Mouse (Mus musculus): ENCODE results near the gene Gm5617.

DNA sequence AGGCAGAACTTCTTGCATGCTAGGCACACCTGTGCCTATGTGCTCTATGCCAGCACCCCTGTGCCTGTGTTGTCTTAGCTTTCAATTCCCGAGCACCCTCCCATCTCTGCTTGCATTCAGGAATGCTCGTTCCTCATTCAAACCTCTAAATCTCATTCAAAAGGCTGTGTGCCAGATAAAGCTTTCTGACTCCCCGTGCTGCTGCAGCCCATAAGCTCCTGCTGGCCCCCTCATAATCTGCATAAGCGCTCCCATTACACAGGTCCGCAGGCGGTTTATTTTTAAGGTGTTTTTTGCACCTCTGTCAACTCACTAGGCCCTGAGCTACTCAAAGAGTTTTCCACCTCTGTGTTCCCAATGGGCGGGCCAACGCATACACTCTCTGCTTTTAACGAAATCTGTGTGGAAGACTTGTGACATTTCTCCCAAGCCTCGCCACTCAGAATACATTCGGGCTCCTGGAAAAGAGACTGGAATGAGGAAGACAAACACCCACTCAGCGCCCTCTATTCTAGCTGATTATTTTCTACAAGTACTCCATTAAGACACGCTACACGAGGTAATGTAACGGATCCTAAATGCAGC is 22.7 kb upstream of the Gm5617 start:
- TF ChIP-seq CTCF (IDR thresholded peaks at IDR 0.05; ENCODE audit: low read depth, low read length) (no peak), POLR2A (IDR thresholded peaks at IDR 0.05; ENCODE audit: extremely low read depth, insufficient read depth, low read length) (no peak)

Measured in liver, adult 2 months (tissue).